Mouse (Mus musculus) ES-E14 (cell line): ENCODE data around the gene Ranbp1. TPM values are rescaled to one million over a fixed set of nuclear protein-coding genes. Genes with fewer than 3 reads are reported as not detected.

ENCODE experiments used
- DNase-seq: peaks from one replicate; pipeline ENCODE4 v3.0.0-alpha.2; 2013; ENCODE audit warnings: low read depth, low spot score
- H3K27ac ChIP-seq: 2 replicates; pipeline ENCODE4 v1.5.1; 2012; ENCODE audit warnings: low read depth, mild to moderate bottlenecking, low read length, moderate library complexity, mixed read lengths; ENCODE audit not compliant: poor library complexity, insufficient read depth, severe bottlenecking
- H3K36me3 ChIP-seq: 2 replicates; pipeline ENCODE4 v1.6.1; 2012; ENCODE audit warnings: mild to moderate bottlenecking, low read length, moderate library complexity, mixed read lengths; ENCODE audit not compliant: control insufficient read depth, poor library complexity, insufficient read depth, severe bottlenecking
- H3K4me1 ChIP-seq, 2 experiments: fragments of 150-350 bp in 1 of 2; sonication (generic) in 1 of 2; 2 replicates each; pipeline ENCODE4 v1.6.1; 2012; ENCODE audit warnings: low read length in 2 of 2, mild to moderate bottlenecking in 1 of 2, mixed read lengths in 1 of 2; ENCODE audit not compliant: control insufficient read depth in 2 of 2, insufficient read depth in 2 of 2, poor library complexity in 1 of 2
- H3K4me3 ChIP-seq, 2 experiments: fragments of 150-350 bp in 1 of 2; sonication (generic) in 1 of 2; 2 replicates each; pipeline ENCODE4 v1.5.1; 2012; ENCODE audit warnings: low read length in 2 of 2, low read depth in 1 of 2, mild to moderate bottlenecking in 1 of 2, mixed read lengths in 1 of 2; ENCODE audit not compliant: insufficient read depth in 1 of 2, poor library complexity in 1 of 2, severe bottlenecking in 1 of 2
- H3K9ac ChIP-seq: 2 replicates; pipeline ENCODE4 v1.6.1; 2012; ENCODE audit warnings: low read depth, mild to moderate bottlenecking, low read length, mixed read lengths; ENCODE audit not compliant: poor library complexity, insufficient read depth, severe bottlenecking
- H3K9me3 ChIP-seq: fragments of 150-350 bp; sonication (generic); 2 replicates; pipeline ENCODE4 v1.6.1; 2012; ENCODE audit warnings: low read depth, mild to moderate bottlenecking, low read length; ENCODE audit not compliant: control insufficient read depth, insufficient read depth
- CHD2 ChIP-seq: IDR thresholded peaks from 2 replicates; pipeline ENCODE4 v1.6.1; 2014; ENCODE audit warnings: mild to moderate bottlenecking, low read depth, low read length, inconsistent platforms
- HCFC1 ChIP-seq: IDR thresholded peaks from 2 replicates; pipeline ENCODE4 v1.6.1; 2012; ENCODE audit warnings: low read length, inconsistent platforms, borderline replicate concordance; ENCODE audit not compliant: insufficient read depth
- MAFK ChIP-seq: IDR thresholded peaks from 2 replicates; pipeline ENCODE4 v1.6.1; 2014; ENCODE audit warnings: mild to moderate bottlenecking, low read depth, low read length, inconsistent platforms; ENCODE audit not compliant: insufficient read depth
- ZC3H11A ChIP-seq: IDR thresholded peaks from 2 replicates; pipeline ENCODE4 v1.6.1; 2012; ENCODE audit warnings: low read depth, mild to moderate bottlenecking, inconsistent platforms, low read length, borderline replicate concordance
- ZNF384 ChIP-seq: IDR thresholded peaks from 2 replicates; pipeline ENCODE4 v1.6.1; 2012; ENCODE audit warnings: low read depth, low read length, inconsistent platforms
- in situ Hi-C, 2 experiments: fragments of 600-800 bp; cut with MboI; formaldehyde crosslinking; loops; one replicate each; pipeline ENCODE4 v1.15.1; 2025; ENCODE audit warnings: low sequenced_read_pairs in 2 of 2, inconsistent platforms in 1 of 2; ENCODE audit not compliant: unreplicated experiment in 2 of 2
- total RNA-seq: library from RNA; depleted of rRNA; stranded (reverse); fragments of 300-350 nt; gene quantifications from 2 replicates; pipeline ENCODE4 v1.2.3, GENCODE M21; 2012

Ranbp1 gene
- total RNA-seq, 1 experiment: 410 TPM

- Histone ChIP-seq H3K4me3 (no peak overlapping the region), H3K27ac (no peak overlapping the region), H3K9me3 (no peaks in the 10 kb centered on the region), H3K36me3 (no peaks in the 10 kb centered on the region), H3K4me1 (no peaks in the 10 kb centered on the region), H3K9ac (no peak overlapping the region)
- in situ Hi-C loops: loop anchor here (5.0 to 10.0 kb wide), 2 partner anchors 110 to 113 kb away; no protein-coding TSS in a partner anchor
- DNase-seq: no peak
- no peak for TF ChIP-seq ZNF384
These were observed 33.7 kb downstream of the Ranbp1 start for GRCm38 (mm10) chr16:18214858-18215257.

GRCm38 (mm10) chr16:18213689-18214088 is 34.8 kb downstream of the Ranbp1 start:
- H3K9me3 ChIP-seq: no peaks in the 10 kb centered on the region
- no peak for DNase-seq
- no peak overlapping the region; the same call in 1 of the 2 replicates for H3K27ac ChIP-seq
- H3K9ac ChIP-seq: no peak overlapping the region
- in situ Hi-C loops: loop anchor here (5.0 to 10.0 kb wide), 2 partner anchors 109 to 111 kb away; no protein-coding TSS in a partner anchor
- no peak overlapping the region for H3K4me3 ChIP-seq
- TF ChIP-seq HCFC1: no peak
- TF ChIP-seq CHD2: no peak
- TF ChIP-seq ZNF384: no peak
- TF ChIP-seq ZC3H11A: no peak
- TF ChIP-seq MAFK: no peak
- no peaks in the 10 kb centered on the region for H3K36me3 ChIP-seq
- H3K4me1 ChIP-seq: no peaks in the 10 kb centered on the region

GRCm38 (mm10) chr16:18211417-18212171 is 36.9 kb downstream of the Ranbp1 start:
- Histone ChIP-seq H3K36me3 (no peaks in the 10 kb centered on the region), H3K9me3 (no peaks in the 10 kb centered on the region), H3K9ac (no peak overlapping the region), H3K4me3 (no peak overlapping the region), H3K27ac (no peak overlapping the region), H3K4me1 (no peaks in the 10 kb centered on the region)
- TF ChIP-seq MAFK: no peak
- TF ChIP-seq CHD2: no peak
- TF ChIP-seq ZC3H11A: peak; percentile 82
- TF ChIP-seq ZNF384: no peak
- no peak for TF ChIP-seq HCFC1
- peak; percentile 58 for DNase-seq
- in situ Hi-C loops: loop anchor here (5.0 to 10.0 kb wide), 2 partner anchors 107 to 109 kb away; no protein-coding TSS in a partner anchor

- H3K4me1 ChIP-seq: no peaks in the 10 kb centered on the region
- H3K4me3 ChIP-seq: no peak overlapping the region
- H3K9ac ChIP-seq: no peak overlapping the region
- DNase-seq: peak; percentile 55
- no peaks in the 10 kb centered on the region for H3K36me3 ChIP-seq
- no peak for TF ChIP-seq HCFC1
- peak; percentile 50; the same call in 1 of the 2 replicates for TF ChIP-seq ZC3H11A
- H3K27ac ChIP-seq: no peak overlapping the region
- in situ Hi-C loops: loop anchor here (5.0 to 10.0 kb wide), 2 partner anchors 106 to 109 kb away; no protein-coding TSS in a partner anchor
- no peaks in the 10 kb centered on the region for H3K9me3 ChIP-seq
These were observed 37.7 kb downstream of the Ranbp1 start for GRCm38 (mm10) chr16:18210701-18211416.
